Mouse (Mus musculus): ENCODE results near the gene Gls2. TPM values are rescaled to one million over a fixed set of nuclear protein-coding genes. Genes with fewer than 3 reads are reported as not detected.
"Not testable (repeated sequence)": the region's sequence is repeated elsewhere in the genome, so short reads cannot be mapped to it uniquely, and the experiment has no call there.

Gene Gls2
- polyA plus RNA-seq, 1 experiment from 2014 or later, result 2.8 TPM

- no peaks in the 10 kb centered on the region for H3K36me3 ChIP-seq
- H3K4me3 ChIP-seq, result peak within 1 kb of the TSS; percentile 35
- no peaks in the 10 kb centered on the region for H3K9me3 ChIP-seq (replicated peaks)
- H3K4me2 ChIP-seq, result peak within 1 kb of the TSS; percentile 51
- no peak for ATAC-seq
- peak within 1 kb of the TSS; percentile 66 for H3K27ac ChIP-seq
- H3K4me1 ChIP-seq, result peaks cover 34% of the 10 kb centered on the region
- WGBS (ENCODE audit: insufficient replicate concordance), result 4% methylated on average over 6 of the region's 6 CpGs
- H3K27me3 ChIP-seq (replicated peaks), result no peaks in the 10 kb centered on the region
- H3K9ac ChIP-seq, result 0 out of 2 replicates have a peak within 1 kb of the TSS, but pooled peaks have one; percentile 45
These were observed 14.3 kb upstream of the Gls2 start, which contains the start of gene Rbms2 for GRCm38 (mm10) chr10:128179989-128180388. Gene Rbms2, minus strand, starts transcription at chr10:128180297.

DNA sequence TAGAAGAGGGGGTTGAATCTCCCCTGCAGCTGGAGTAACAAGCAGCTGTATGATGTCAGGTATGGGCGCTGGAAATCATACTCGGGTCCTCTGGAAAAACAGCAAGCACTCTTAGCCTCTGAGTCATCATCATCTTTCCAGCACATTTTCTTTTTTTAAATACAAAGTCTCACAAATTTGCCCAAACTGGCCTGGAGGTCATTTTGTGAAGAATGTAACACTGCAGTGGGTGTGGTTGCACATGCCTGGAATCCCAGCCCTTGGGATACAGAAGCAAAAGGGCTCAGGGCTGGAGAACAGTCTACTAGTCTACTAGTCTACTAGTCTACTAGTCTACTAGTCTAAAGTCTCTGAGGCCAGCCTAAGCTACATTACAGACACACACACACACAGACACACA, 10.0 kb upstream of the Gls2 start:
- Histone ChIP-seq H3K27me3 (replicated peaks) (no peaks in the 10 kb centered on the region), H3K27ac (no peak overlapping the region), H3K4me3 (no peak overlapping the region), H3K9me3 (replicated peaks) (no peaks in the 10 kb centered on the region), H3K4me1 (peaks cover 50% of the 10 kb centered on the region), H3K4me2 (no peak overlapping the region), H3K9ac (no peak overlapping the region), H3K36me3 (no peaks in the 10 kb centered on the region)
- ATAC-seq, result no peak
- WGBS (ENCODE audit: insufficient replicate concordance), result 63% methylated on average over 2 of the region's 2 CpGs

DNA sequence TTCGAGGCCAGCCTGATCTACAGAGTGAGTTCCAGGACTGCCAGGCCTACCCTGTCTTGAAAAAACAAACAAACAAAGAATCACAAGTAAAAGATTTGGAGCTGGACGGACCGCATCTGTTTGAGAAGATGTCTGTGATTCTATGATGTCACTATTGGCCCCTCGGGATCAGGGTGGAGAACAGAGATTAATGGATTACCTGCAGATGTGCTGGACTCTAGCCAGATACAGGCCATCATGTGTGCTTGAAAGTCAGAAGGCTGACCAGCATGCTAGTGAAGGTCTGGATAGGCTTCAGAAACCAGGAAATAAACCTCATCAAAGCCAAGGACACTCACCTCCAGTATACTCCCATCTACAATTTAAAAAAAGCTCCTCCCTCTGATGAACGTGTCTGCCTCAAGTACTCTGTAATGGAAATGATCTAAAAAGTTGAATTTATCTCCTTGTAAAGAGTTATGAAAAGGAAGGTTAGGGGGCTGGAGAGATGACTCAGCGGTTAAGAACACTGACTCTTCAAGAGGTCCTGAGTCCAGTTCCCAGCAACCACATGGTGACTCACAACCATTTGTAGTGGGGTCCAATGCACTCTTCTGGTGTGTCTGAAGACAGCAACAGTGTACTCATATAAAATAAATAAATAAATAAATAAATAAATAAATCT, 8.8 kb upstream of the Gls2 start:
- Histone ChIP-seq H3K36me3 (no peaks in the 10 kb centered on the region), H3K4me1 (peaks cover 39% of the 10 kb centered on the region), H3K4me2 (no peak overlapping the region), H3K4me3 (no peak overlapping the region), H3K9ac (no peak overlapping the region), H3K27me3 (replicated peaks) (peaks cover 1% of the 10 kb centered on the region; the same call in 1 of the 2 replicates), H3K9me3 (replicated peaks) (no peaks in the 10 kb centered on the region), H3K27ac (no peak overlapping the region)
- no peak for ATAC-seq
- 77% methylated on average over 6 of the region's 6 CpGs for WGBS (ENCODE audit: insufficient replicate concordance)

DNA sequence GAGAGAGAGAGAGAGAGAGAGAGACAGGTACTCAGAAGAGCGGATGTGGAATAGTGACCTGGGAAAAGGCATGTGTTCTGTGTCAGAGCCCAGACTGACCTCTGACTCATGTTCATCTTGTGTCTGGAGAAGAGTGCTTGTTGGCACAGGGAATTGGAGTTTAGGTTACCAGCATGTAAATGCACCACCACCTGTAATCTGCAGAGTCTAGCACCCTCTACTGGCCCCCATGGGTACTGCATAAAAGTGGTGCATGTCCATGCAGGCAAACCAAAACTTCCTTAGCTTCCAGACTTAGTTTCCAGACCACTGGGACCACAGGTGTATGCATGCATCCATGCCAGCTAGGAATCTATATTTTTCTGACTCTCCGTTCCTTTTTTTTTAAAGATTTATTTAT, 8.3 kb upstream of the Gls2 start:
- Histone ChIP-seq H3K9ac (no peak overlapping the region), H3K4me2 (no peak overlapping the region), H3K27ac (no peak overlapping the region), H3K36me3 (no peaks in the 10 kb centered on the region), H3K9me3 (replicated peaks) (no peaks in the 10 kb centered on the region), H3K27me3 (replicated peaks) (peaks cover 4% of the 10 kb centered on the region; the same call in 1 of the 2 replicates), H3K4me1 (peaks cover 38% of the 10 kb centered on the region), H3K4me3 (no peak overlapping the region)
- ATAC-seq, result peak; percentile 39; the same call in 1 of the 2 replicates
- WGBS (ENCODE audit: insufficient replicate concordance), result 42% methylated on average over 2 of the region's 2 CpGs

DNA sequence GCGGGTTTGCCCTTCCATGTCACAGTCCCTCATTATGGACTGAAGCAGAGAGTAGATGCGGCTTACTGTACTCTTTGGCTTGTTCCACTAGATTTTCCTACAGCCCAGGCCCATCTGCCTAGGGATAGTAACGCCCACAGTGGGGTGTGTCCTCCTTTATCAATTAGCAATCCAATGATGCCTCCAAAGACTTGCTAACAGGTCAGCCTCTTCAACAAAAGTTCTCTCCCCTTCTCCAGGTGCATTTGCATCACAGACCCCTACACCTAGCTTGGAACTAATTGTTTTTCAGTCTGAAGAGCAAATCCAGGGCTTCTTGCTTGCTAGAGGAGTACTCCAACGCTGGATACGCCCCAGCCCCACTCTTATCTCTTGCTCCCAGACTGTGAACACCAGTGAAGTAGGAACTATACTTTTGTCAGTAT, 7.1 kb upstream of the Gls2 start:
- Histone ChIP-seq H3K9ac (peak overlapping the region; percentile 45; the same call in 1 of the 2 replicates), H3K4me1 (peaks cover 42% of the 10 kb centered on the region)

DNA sequence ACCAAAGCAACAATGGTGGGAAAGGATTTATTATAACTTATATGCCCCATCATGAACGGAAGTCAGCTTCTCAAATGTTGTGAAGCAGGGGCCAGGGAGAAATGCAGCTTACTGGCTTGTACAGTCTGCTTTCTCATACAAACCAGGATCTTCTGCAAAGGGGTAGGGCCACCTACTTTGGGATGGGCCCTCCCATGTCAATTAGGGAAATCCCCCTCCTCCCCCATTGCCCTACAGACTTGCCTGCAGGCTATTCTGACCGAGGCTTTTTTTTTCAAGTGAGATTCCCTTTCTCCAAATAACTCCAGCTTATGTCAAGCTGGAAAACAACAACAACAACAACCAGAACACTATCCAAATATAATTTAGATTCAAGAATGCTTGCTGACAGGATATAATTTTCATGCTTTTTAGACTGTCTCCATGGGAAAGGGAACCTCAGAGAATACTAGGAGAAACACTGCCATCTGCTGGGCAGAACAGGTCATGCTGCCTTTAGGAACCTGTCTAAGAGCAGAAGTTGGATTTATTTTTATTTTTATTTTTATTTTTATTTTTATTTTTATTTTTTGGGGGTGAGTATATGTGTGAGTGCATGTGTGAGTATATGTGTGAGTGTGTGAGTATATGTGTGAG, 5.9 kb upstream of the Gls2 start:
- ATAC-seq, result no peak
- no peak overlapping the region for H3K9ac ChIP-seq
- no peaks in the 10 kb centered on the region for H3K36me3 ChIP-seq
- peaks cover 38% of the 10 kb centered on the region for H3K4me1 ChIP-seq
- H3K9me3 ChIP-seq (replicated peaks), result no peaks in the 10 kb centered on the region
- H3K27ac ChIP-seq, result peak overlapping the region; percentile 46; the same call in 1 of the 2 replicates
- 47% methylated on average over 2 of the region's 2 CpGs for WGBS (ENCODE audit: insufficient replicate concordance)
- H3K4me2 ChIP-seq, result no peak overlapping the region
- no peak overlapping the region for H3K4me3 ChIP-seq
- H3K27me3 ChIP-seq (replicated peaks), result peaks cover 9% of the 10 kb centered on the region; the same call in 1 of the 2 replicates

More for the DNA sequence above, 7.1 kb upstream of the Gls2 start:
- Histone ChIP-seq H3K27ac (peak overlapping the region; percentile 84), H3K27me3 (replicated peaks) (peaks cover 4% of the 10 kb centered on the region; the same call in 1 of the 2 replicates), H3K36me3 (no peaks in the 10 kb centered on the region), H3K4me3 (0 out of 2 replicates have a peak overlapping the region, but pooled peaks have one; percentile 9), H3K4me2 (peak overlapping the region; percentile 53), H3K9me3 (replicated peaks) (no peaks in the 10 kb centered on the region)
- 28% methylated on average over 5 of the region's 5 CpGs for whole genome bisulfite sequencing (ENCODE audit: insufficient replicate concordance)
- ATAC-seq, result peak; percentile 90

GRCm38 (mm10) chr10:128191472-128191871, 2.8 kb upstream of the Gls2 start:
- WGBS (ENCODE audit: insufficient replicate concordance), result 39% methylated on average over 2 of the region's 2 CpGs
- no peak overlapping the region for H3K27ac ChIP-seq
- H3K36me3 ChIP-seq, result no peaks in the 10 kb centered on the region
- H3K27me3 ChIP-seq (replicated peaks), result peaks cover 39% of the 10 kb centered on the region
- H3K4me2 ChIP-seq, result no peak overlapping the region
- H3K4me3 ChIP-seq, result no peak overlapping the region
- no peak overlapping the region for H3K9ac ChIP-seq
- peaks cover 44% of the 10 kb centered on the region for H3K4me1 ChIP-seq
- no peak for ATAC-seq
- no peaks in the 10 kb centered on the region for H3K9me3 ChIP-seq (replicated peaks)

GRCm38 (mm10) chr10:128192030-128192766, 2.1 kb upstream of the Gls2 start:
- H3K9ac ChIP-seq; H3K9me3 ChIP-seq (replicated peaks); H3K36me3 ChIP-seq; H3K4me2 ChIP-seq; H3K27ac ChIP-seq; ATAC-seq; H3K4me3 ChIP-seq: not testable (repeated sequence)
- Histone ChIP-seq H3K27me3 (replicated peaks) (peaks cover 46% of the 10 kb centered on the region), H3K4me1 (peaks cover 37% of the 10 kb centered on the region)
- 73% methylated on average over 3 of the region's 3 CpGs for WGBS (ENCODE audit: insufficient replicate concordance)

- Histone ChIP-seq H3K36me3 (no peaks in the 10 kb centered on the region), H3K9me3 (replicated peaks) (no peaks in the 10 kb centered on the region), H3K9ac (no peak overlapping the region), H3K4me2 (peak overlapping the region; percentile 98), H3K4me3 (no peak overlapping the region), H3K27ac (no peak overlapping the region), H3K4me1 (peaks cover 28% of the 10 kb centered on the region), H3K27me3 (replicated peaks) (peaks cover 46% of the 10 kb centered on the region)
- 87% methylated on average over 6 of the region's 6 CpGs for WGBS (ENCODE audit: insufficient replicate concordance)
- ATAC-seq, result no peak
These were observed 1.1 kb upstream of the Gls2 start for GRCm38 (mm10) chr10:128193113-128193512.

DNA sequence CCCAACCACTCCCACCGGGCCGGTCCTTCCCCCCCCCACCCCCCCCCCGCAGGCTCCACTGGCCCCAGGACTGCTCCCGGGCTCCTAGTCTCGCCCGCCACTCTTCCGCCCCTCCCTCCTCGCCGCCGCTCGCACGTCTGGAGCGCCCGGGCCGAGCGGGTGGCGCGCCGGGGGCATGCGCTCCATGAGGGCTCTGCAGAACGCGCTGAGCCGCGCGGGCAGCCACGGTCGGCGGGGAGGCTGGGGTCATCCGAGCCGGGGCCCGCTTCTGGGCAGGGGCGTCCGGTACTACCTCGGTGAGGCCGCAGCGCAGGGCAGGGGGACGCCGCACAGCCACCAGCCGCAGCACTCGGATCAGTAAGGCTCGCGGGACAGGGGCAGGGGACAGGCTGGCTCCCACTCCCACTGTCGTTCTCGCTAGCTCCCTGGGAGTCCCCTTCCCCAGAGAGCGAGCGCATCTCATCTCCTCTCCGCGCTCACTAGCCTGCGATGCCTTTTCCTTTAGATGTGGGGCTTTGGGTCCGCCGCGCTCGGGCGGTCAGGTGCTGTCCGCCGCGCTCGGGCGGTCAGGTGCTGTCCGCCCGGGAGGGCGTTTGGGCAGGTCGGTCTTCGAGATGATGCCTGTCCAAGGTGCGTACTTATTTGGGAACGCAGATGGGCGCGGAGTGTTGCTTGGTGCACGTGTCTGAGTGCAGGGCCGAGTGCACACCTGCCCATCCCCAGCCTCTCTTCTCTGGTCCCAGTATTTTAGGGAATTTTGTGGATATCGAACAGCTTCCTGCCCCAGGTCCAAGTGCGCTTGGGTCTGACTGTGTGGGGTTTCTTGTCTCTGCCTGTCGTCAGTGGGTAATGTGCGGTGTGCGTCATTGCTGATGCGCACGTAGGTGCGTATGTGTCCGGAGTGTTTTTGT, 549 bp downstream of the Gls2 start:
- peaks cover 61% of the 10 kb centered on the region for H3K27me3 ChIP-seq (replicated peaks)
- H3K4me2 ChIP-seq, result peak overlapping the region; percentile 98
- no peaks in the 10 kb centered on the region for H3K36me3 ChIP-seq
- 2% methylated on average over 75 of the region's 79 CpGs for WGBS (ENCODE audit: insufficient replicate concordance)
- peak; percentile 91 for ATAC-seq
- no peaks in the 10 kb centered on the region for H3K9me3 ChIP-seq (replicated peaks)
- peak overlapping the region; percentile 68 for H3K4me3 ChIP-seq
- H3K27ac ChIP-seq, result 0 out of 2 replicates have a peak overlapping the region, but pooled peaks have one; percentile 40
- peak overlapping the region; percentile 69 for H3K9ac ChIP-seq
- H3K4me1 ChIP-seq, result peaks cover 24% of the 10 kb centered on the region

- Histone ChIP-seq H3K27me3 (replicated peaks) (peaks cover 39% of the 10 kb centered on the region), H3K27ac (no peak overlapping the region), H3K9me3 (replicated peaks) (no peaks in the 10 kb centered on the region), H3K4me1 (0 out of 2 replicates have a peak, but pooled peaks cover 4% of the 10 kb centered on the region), H3K4me2 (no peak overlapping the region), H3K4me3 (no peak overlapping the region), H3K9ac (no peak overlapping the region), H3K36me3 (no peaks in the 10 kb centered on the region; the same call in 1 of the 2 replicates)
- 57% methylated on average over 6 of the region's 6 CpGs for WGBS (ENCODE audit: insufficient replicate concordance)
- peak; percentile 30; the same call in 1 of the 2 replicates for ATAC-seq
These were observed 7.6 kb downstream of the Gls2 start for GRCm38 (mm10) chr10:128201856-128202255.

All from liver, embryonic 12.5 days (tissue).